Mouse (Mus musculus): ENCODE measurements around the gene Krt19. TPM values are rescaled to one million over a fixed set of nuclear protein-coding genes. Genes with fewer than 3 reads are reported as not detected.

The Krt19 gene
- polyA plus RNA-seq, 1 experiment from 2014 or later, result 48.4 TPM

GRCm38 (mm10) chr11:100168765-100169762, 20.6 kb upstream of the Krt19 start:
- 0 out of 2 replicates have a peak, but pooled peaks have one; percentile 20 for ATAC-seq (replicated peaks; ENCODE audit: insufficient number of reproducible peaks, low FRiP score, low TSS enrichment)
- 27% methylated on average over 14 of the region's 14 CpGs for WGBS (ENCODE audit: insufficient replicate concordance)

GRCm38 (mm10) chr11:100168071-100168470, 19.6 kb upstream of the Krt19 start:
- no peak overlapping the region for H3K27ac ChIP-seq (ENCODE audit: low read depth, low read length)
- H3K9ac ChIP-seq (ENCODE audit: low read depth, low read length), result no peak overlapping the region
- peak; percentile 51; the same call in 1 of the 2 replicates for ATAC-seq (replicated peaks; ENCODE audit: insufficient number of reproducible peaks, low FRiP score, low TSS enrichment)
- WGBS (ENCODE audit: insufficient replicate concordance), result 66% methylated on average over 8 of the region's 8 CpGs
- no peaks in the 10 kb centered on the region for H3K27me3 ChIP-seq (ENCODE audit: control insufficient read depth, insufficient read depth, low read length)
- no peak overlapping the region for H3K4me2 ChIP-seq
- H3K4me3 ChIP-seq (ENCODE audit: low read depth, low read length), result no peak overlapping the region
- no peaks in the 10 kb centered on the region for H3K9me3 ChIP-seq (replicated peaks; ENCODE audit: control insufficient read depth, low read length)
- H3K4me1 ChIP-seq (ENCODE audit: control insufficient read depth, insufficient read depth, low read length), result peaks cover 11% of the 10 kb centered on the region
- H3K36me3 ChIP-seq (ENCODE audit: control insufficient read depth, insufficient read depth, low read length), result no peaks in the 10 kb centered on the region

More at GRCm38 (mm10) chr11:100168765-100169762, 20.6 kb upstream of the Krt19 start:
- Histone ChIP-seq H3K4me3 (ENCODE audit: low read depth, low read length) (no peak overlapping the region), H3K36me3 (ENCODE audit: control insufficient read depth, insufficient read depth, low read length) (no peaks in the 10 kb centered on the region), H3K4me2 (no peak overlapping the region), H3K4me1 (ENCODE audit: control insufficient read depth, insufficient read depth, low read length) (peaks cover 11% of the 10 kb centered on the region), H3K9ac (ENCODE audit: low read depth, low read length) (no peak overlapping the region), H3K27me3 (ENCODE audit: control insufficient read depth, insufficient read depth, low read length) (no peaks in the 10 kb centered on the region), H3K27ac (ENCODE audit: low read depth, low read length) (no peak overlapping the region), H3K9me3 (replicated peaks; ENCODE audit: control insufficient read depth, low read length) (no peaks in the 10 kb centered on the region)

GRCm38 (mm10) chr11:100164392-100164791, 15.9 kb upstream of the Krt19 start:
- no peak overlapping the region for H3K4me2 ChIP-seq
- H3K36me3 ChIP-seq (ENCODE audit: control insufficient read depth, insufficient read depth, low read length), result no peaks in the 10 kb centered on the region
- H3K9ac ChIP-seq (ENCODE audit: low read depth, low read length), result no peak overlapping the region
- peaks cover 11% of the 10 kb centered on the region for H3K4me1 ChIP-seq (ENCODE audit: control insufficient read depth, insufficient read depth, low read length)
- WGBS (ENCODE audit: insufficient replicate concordance), result 44% methylated on average over 7 of the region's 7 CpGs
- no peak for ATAC-seq (replicated peaks; ENCODE audit: insufficient number of reproducible peaks, low FRiP score, low TSS enrichment)
- H3K9me3 ChIP-seq (replicated peaks; ENCODE audit: control insufficient read depth, low read length), result no peaks in the 10 kb centered on the region
- no peak overlapping the region for H3K27ac ChIP-seq (ENCODE audit: low read depth, low read length)
- no peaks in the 10 kb centered on the region for H3K27me3 ChIP-seq (ENCODE audit: control insufficient read depth, insufficient read depth, low read length)
- no peak overlapping the region for H3K4me3 ChIP-seq (ENCODE audit: low read depth, low read length)

- no peak overlapping the region for H3K9ac ChIP-seq (ENCODE audit: low read depth, low read length)
- H3K9me3 ChIP-seq (replicated peaks; ENCODE audit: control insufficient read depth, low read length), result no peaks in the 10 kb centered on the region
- no peaks in the 10 kb centered on the region for H3K36me3 ChIP-seq (ENCODE audit: control insufficient read depth, insufficient read depth, low read length)
- WGBS (ENCODE audit: insufficient replicate concordance), result 74% methylated on average over 6 of the region's 6 CpGs
- ATAC-seq (replicated peaks; ENCODE audit: insufficient number of reproducible peaks, low FRiP score, low TSS enrichment), result no peak
- H3K27ac ChIP-seq (ENCODE audit: low read depth, low read length), result no peak overlapping the region
- 0 out of 2 replicates have a peak, but pooled peaks cover 2% of the 10 kb centered on the region for H3K4me1 ChIP-seq (ENCODE audit: control insufficient read depth, insufficient read depth, low read length)
- H3K27me3 ChIP-seq (ENCODE audit: control insufficient read depth, insufficient read depth, low read length), result no peaks in the 10 kb centered on the region
- no peak overlapping the region for H3K4me3 ChIP-seq (ENCODE audit: low read depth, low read length)
- H3K4me2 ChIP-seq, result no peak overlapping the region
These were observed 9.5 kb upstream of the Krt19 start for GRCm38 (mm10) chr11:100157908-100158477.

- Histone ChIP-seq H3K36me3 (ENCODE audit: control insufficient read depth, insufficient read depth, low read length) (no peaks in the 10 kb centered on the region), H3K4me1 (ENCODE audit: control insufficient read depth, insufficient read depth, low read length) (0 out of 2 replicates have a peak, but pooled peaks cover 2% of the 10 kb centered on the region), H3K9me3 (replicated peaks; ENCODE audit: control insufficient read depth, low read length) (no peaks in the 10 kb centered on the region), H3K27ac (ENCODE audit: low read depth, low read length) (no peak overlapping the region), H3K27me3 (ENCODE audit: control insufficient read depth, insufficient read depth, low read length) (no peaks in the 10 kb centered on the region), H3K4me2 (no peak overlapping the region), H3K4me3 (ENCODE audit: low read depth, low read length) (no peak overlapping the region), H3K9ac (ENCODE audit: low read depth, low read length) (no peak overlapping the region)
- 62% methylated on average over 3 of the region's 3 CpGs for WGBS (ENCODE audit: insufficient replicate concordance)
- no peak for ATAC-seq (replicated peaks; ENCODE audit: insufficient number of reproducible peaks, low FRiP score, low TSS enrichment)
These were observed 8.9 kb upstream of the Krt19 start for GRCm38 (mm10) chr11:100157331-100157730.

GRCm38 (mm10) chr11:100155497-100156255, 7.2 kb upstream of the Krt19 start:
- no peaks in the 10 kb centered on the region for H3K9me3 ChIP-seq (replicated peaks; ENCODE audit: control insufficient read depth, low read length)
- 57% methylated on average over 8 of the region's 8 CpGs for WGBS (ENCODE audit: insufficient replicate concordance)
- H3K4me3 ChIP-seq (ENCODE audit: low read depth, low read length), result no peak overlapping the region
- H3K4me1 ChIP-seq (ENCODE audit: control insufficient read depth, insufficient read depth, low read length), result 0 out of 2 replicates have a peak, but pooled peaks cover 2% of the 10 kb centered on the region
- no peaks in the 10 kb centered on the region for H3K36me3 ChIP-seq (ENCODE audit: control insufficient read depth, insufficient read depth, low read length)
- H3K27me3 ChIP-seq (ENCODE audit: control insufficient read depth, insufficient read depth, low read length), result no peaks in the 10 kb centered on the region
- no peak for ATAC-seq (replicated peaks; ENCODE audit: insufficient number of reproducible peaks, low FRiP score, low TSS enrichment)
- H3K4me2 ChIP-seq, result no peak overlapping the region
- H3K27ac ChIP-seq (ENCODE audit: low read depth, low read length), result no peak overlapping the region
- H3K9ac ChIP-seq (ENCODE audit: low read depth, low read length), result no peak overlapping the region

- ATAC-seq (replicated peaks; ENCODE audit: insufficient number of reproducible peaks, low FRiP score, low TSS enrichment), result no peak
- 32% methylated on average over 5 of the region's 5 CpGs for WGBS (ENCODE audit: insufficient replicate concordance)
- Histone ChIP-seq H3K36me3 (ENCODE audit: control insufficient read depth, insufficient read depth, low read length) (no peaks in the 10 kb centered on the region), H3K27ac (ENCODE audit: low read depth, low read length) (no peak overlapping the region), H3K27me3 (ENCODE audit: control insufficient read depth, insufficient read depth, low read length) (peaks cover 14% of the 10 kb centered on the region), H3K9me3 (replicated peaks; ENCODE audit: control insufficient read depth, low read length) (no peaks in the 10 kb centered on the region), H3K4me2 (no peak overlapping the region), H3K4me3 (ENCODE audit: low read depth, low read length) (no peak overlapping the region), H3K4me1 (ENCODE audit: control insufficient read depth, insufficient read depth, low read length) (peaks cover 26% of the 10 kb centered on the region), H3K9ac (ENCODE audit: low read depth, low read length) (0 out of 2 replicates have a peak overlapping the region, but pooled peaks have one; percentile 10)
These were observed 705 bp downstream of the Krt19 start for GRCm38 (mm10) chr11:100147566-100148353.
